Mouse (Mus musculus) cerebellum, adult (tissue): Measurements from ENCODE around the gene Paox.

ENCODE experiments used
- ATAC-seq: cut with Nextera tagmentation; 2 replicates; pipeline ENCODE4 v1.9.2; 2017; ENCODE audit warnings: mild to moderate bottlenecking, moderate library complexity, mixed read lengths; ENCODE audit not compliant: insufficient number of reproducible peaks, low FRiP score, low TSS enrichment

Paox gene

DNA sequence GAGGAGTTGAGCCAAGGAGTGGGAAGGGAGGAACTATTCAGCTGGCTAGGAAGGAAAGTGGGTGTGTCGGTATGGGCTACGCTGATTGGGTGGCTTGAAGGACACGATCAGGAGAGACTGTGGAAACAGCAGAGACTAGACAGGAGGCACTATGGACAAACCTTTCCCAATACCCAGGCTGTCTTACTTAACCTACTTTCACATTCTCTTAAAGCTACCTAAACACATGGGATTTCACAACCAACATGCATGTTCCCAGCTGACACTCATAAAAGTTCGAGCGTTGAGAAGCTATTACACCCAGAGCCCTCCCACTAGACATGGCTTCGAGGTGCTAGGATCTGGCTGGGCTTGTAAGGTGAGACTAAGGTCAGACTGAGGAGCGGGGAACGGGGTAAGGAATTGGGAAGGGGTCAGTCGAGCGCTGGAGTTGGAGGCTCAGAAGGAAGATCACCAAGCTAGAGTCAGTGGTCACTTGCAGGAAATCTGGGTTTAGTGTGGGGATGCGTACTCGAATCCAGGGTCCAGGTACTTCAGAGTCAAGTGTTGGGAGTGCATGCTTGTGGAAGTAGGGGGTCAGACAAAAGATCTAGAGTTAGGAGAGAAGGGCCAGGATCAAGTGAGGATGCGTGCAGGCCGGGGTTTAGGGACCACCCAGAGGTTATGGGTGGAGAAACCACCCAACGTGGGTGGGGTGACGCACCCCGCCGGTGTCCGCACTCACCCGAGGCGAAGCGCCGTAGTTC is at the start of gene Paox:
Gene Paox, plus strand, starts transcription at position 217 of the 746 bp plus-strand sequence.
- ATAC-seq, result peak; percentile 57

DNA sequence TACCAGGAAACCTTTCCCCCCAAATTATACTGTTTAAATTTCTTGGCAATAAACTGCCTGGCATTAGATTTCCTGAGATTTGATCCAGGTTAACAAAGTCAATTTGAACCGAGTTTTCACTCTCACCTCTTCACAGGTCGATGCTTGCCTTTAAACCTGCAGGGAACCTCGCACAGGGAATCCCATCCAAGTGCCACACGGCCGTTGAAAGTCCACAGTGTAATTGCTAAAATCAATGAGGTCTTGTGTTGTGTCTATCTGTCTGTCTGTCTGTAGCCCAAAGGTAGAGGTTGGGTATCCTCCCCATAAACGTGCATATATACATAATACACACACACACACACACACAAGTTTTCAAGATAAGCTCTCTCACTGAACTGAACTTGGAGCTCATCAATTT is 48.2 kb upstream of the Paox start:
- ATAC-seq, result no peak

DNA sequence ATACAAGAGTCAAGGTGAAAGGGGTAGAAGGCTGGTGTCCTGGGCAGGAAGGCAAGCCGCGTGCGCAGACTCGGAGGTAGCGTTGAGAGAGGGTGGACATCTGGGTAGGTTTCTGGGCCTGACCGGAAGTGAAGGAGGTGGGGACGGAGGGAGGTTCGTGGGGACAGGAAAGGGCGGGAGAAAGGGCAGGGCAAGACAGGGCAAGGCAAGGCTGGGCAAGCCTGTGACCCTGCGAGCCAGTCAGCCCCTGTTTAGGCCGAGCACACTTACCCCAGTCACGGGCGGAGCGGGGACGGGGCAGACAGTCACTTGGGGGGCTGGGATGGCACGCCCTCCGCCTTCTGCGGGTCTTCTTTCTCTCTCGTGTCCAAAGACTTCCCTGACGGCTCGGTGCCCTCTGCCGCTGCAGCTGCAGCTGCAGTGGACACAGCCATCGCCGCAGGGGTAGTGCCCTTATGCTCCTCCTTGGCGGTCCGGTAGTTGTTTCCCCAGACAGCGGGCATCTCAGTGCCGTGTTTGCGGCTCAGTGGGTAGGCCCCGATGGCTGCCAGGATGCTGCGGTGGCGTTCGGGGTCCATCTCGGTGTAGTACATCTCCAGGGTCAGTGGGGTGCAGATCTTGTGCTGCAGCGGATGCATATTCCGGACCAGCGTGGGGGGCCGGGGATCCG is 45.4 kb upstream of the Paox start:
- no peak for ATAC-seq

DNA sequence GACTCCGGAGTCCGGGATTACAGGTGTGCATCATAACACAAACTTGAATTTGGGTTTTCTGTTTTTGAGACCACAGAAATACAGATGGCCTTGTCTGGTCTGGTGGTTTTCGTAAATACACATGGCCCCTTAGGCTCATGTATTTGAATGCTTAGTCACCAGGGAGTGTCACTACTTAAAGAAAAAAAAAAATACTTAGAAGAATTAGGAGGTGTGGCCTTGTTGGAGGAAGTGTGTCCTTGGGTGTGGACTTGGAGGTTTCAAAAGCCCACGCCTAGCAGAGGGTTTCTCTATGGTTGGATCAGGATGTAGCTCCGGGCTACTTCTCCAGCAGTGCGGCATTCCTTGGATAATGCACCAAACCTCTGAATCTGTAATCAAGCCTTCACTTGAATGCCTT is 37.9 kb upstream of the Paox start:
- ATAC-seq, result no peak

DNA sequence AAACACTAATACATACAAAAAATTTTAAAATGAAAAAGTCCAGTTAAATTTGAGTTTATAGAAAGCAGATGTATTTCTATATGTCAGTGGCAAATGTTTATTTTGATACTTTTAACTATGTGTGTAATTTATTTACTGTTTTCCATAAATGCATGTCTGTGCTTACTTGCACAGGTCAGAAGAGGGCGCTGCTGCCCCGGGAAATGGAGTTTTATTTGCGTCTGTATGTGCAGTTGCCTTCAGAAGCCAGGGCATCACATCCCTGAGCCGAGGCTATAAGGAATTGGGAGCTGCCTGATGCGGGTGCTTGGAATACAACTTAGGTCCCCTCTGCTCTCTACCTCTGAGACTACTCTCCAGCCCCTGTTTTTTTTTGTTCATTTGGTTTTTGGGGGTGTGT is 36.9 kb upstream of the Paox start:
- no peak for ATAC-seq

DNA sequence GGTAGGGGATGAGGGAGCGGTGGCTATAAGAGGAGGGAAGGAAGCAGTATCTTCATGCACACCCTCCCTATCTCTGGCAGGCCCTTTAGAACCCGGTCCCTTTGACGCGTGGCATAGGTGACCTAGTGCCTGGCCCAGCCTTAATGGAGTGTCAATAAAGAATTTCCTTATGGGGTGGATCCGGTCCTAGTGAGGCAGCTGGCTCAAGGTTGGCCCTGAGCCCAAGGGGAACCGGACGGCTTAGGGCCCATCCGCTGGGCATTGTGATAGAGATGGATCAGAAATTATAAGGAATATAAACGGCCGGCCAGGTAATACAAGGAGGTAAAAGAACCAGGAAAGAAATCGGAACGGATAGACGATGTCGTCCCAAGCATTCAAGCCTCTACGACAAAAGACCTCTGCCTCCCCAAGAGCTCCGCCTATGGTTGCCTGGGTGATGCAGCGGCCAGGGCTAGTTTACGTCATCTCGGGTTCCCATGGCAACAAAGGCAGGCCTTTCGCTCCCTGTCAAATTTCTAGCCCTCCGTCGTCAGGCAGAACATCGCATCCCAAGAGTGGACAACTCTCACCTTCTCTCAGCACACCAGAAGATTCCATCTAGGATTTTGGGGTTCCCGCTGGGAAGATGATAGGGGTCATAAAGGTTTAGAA is 35.0 kb upstream of the Paox start:
- ATAC-seq, result peak; percentile 85

DNA sequence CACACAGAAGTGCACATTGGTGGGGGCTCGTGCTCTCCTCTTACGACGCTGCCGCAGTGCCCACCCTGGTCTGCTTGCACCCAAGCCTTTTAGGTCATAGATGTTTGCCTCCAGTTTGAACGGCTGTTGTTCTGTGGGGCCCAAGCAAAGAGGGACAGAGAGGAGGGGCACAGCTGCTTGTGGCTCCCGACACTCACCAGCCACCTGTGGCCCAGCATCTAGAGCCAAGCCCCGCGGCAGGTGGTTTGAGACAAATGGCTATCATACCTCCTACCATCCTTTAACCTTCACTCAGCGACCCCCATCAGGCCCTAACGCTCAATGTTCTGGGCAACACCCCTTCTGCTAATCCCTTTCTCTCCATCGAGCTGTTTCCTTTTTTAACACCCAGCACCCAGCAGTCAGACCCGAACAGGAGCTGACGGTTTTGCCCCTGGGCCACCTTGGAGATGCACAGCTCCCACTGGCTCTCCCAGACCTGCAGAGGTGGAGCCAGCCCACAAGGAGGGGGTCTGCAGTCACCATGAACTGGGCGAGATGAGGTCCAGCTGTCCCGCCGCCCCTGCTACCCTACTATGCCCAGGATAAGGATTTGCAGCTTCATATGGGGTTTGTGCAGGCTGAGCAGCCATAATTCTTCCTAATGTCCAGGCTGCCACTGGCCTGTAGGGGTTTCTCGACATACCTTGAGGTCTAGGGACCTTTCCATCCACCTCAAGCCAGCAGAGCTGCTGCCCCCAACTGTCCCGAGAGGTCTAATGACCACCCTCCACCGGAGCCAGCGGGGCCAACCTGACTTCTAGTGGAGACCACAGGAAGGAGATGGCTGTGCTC is 34.0 kb upstream of the Paox start:
- 0 out of 2 replicates have a peak, but pooled peaks have one; percentile 13 for ATAC-seq

DNA sequence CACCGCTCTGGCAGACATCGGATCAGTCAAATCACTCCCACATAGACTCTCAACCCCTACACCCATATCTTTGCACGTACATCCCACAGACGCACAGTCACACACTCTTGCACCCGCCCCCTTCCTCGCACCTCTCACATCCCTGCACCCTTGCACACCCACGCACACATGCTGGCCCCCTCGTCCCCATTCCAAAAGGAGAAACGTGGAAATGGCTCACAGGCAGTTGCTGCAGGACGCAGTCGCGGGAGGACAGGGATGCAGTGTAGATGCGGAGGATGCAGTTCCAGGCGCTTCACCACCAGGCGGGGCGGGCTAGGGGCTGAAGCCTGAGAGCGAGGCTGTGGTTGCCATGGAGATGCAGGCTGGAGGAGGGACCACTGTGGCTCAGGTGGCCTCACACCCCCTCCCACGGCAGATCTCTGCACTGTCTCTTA is 33.3 kb upstream of the Paox start, which contains the start of gene Caly:
Gene Caly, minus strand, starts transcription at position 307 of the 437 bp plus-strand sequence.
- peak; percentile 84 for ATAC-seq

DNA sequence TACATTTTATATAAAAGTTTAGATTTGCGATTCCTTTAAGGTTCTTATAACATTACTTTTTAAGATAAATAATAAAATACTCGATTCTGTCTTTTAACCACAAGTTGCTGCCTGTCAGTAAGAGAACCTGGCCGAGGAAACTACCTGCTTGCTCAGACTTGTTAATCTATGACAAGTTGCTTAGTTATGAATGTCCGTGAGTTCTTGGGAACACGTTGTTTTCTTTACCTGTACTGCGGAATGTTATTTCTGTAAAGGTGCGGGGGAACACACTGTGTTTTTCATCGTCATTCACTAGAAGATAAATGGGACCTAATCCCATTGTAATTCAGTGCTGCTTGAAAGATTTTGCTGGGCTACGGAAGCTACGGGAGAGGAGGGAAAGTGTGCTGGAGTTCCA is 25.0 kb upstream of the Paox start:
- no peak for ATAC-seq

DNA sequence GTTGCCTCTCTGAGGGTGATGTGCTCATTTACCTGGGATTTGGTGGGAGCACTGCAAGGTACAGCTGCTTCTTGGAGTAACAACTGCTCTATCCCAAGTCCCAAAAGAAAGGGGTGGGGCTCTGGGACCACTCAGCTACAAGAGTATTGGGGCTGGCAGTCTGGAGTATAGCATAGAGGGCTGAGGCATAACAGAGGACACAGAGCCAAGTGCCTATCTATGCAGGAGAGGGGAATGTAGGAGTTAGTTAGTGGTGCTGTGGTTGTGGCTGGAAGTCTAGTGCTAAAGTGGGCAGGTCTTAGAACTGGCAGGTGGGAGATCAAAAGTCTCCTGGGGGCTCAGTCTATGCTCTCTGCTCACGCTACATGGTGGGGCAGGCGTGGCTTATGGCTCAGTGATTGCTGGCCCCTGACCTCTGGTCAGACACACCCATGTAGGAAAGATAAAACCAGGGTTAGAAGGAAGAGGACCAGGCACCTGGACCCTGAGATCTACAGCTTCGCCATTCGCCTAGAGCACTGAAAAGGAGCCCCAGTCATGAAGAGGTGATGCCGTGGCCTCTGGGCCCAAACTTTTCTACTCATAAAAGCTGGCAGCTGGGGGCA is 22.6 kb upstream of the Paox start, which contains the start of gene Prap1:
Gene Prap1, plus strand, starts transcription at position 472 of the 605 bp plus-strand sequence.
- no peak for ATAC-seq

DNA sequence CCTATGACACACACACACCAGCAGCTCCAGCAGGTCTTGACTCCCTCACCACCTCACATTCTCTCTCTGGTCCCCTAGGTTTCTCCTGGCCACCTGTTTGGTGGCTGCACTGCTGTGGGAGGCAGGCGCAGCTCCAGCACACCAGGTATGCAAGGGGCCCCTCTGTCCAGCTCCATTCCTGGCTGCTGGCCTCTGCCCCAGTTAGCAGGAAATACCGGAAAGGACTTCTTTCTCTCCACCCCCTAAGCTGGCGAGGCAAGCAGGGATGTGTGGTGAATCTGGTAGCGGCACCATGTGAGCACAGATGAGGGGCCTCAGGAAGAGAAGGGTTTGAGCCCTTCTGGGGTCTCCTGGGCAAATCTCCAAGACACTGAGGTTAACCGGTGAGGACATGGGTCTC is 20.6 kb upstream of the Paox start:
- no peak for ATAC-seq

DNA sequence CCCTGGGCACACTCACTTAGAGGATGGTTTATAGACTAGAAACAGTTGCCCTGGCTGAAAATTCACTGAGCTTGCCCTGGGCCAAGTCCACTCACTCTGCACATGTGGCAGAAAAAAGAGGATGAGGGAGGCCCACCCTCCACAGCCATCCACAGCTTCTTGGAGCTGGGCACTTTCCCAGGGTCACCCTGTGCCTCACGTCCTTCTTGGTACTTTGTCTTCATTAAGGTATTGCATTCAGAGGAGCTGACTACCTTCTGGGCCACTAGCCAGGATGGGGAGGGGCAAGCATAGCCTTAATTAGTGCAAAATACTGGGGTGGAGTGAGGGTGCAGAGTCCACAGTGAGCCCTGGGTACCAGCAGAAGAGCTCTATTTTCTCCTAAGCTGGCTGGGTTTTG is 20.0 kb upstream of the Paox start:
- ATAC-seq, result no peak

DNA sequence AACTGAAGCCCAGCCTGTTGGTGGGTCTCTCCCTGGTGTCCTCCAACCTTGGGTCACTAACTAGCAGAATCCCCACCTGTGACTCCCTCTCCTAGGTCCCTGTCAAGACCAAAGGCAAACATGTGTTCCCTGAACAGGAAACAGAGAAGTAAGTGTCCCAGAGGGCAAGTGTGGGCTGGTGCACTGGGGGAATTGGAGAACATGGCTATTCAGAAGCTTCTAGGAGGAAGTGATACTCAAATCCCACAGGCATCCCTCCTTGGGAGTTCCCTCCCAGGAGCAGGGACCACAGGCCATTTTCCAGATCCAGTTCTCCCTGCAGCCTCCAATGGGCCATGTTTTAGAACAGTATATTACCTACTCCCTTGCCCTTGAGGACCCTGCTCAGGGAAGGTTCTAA is 19.5 kb upstream of the Paox start:
- no peak for ATAC-seq

DNA sequence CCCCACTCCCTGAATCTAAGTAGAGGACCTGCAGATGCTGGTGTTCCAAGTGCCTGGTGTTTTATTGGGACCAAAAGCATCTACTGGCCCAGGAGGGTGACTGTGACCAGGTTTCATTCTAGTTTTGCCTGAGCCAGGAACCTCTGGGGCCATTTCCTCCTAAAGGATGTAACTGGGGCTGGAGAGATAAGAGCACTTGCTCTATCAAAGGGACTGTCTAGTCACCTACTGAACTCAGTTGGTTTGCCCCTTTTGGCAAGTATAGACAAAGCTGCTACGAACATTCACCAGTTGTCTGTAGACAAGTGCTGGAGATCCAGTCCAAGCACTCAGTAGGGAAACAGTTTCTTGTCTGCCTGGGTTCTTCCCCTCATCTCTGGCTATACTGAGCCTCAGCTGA is 17.1 kb upstream of the Paox start:
- no peak for ATAC-seq

DNA sequence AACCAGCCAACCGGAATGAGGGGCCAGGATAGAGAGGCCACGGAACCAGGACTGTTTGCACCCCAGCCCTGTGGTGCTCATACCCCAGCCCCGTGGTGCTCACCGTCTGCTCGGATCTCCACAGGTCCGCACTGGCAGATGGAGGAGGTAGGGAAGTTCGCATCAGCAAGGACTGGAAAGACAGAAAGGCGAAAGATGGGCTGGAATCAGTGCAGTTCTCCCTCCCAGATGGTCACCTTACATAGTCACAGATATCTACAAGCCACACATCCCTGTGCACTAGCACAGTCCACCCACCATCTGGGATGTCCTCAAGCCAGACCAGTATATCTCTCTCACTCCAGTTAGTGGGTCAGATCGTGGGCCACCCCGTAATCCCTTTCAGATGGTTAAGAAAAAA is 14.1 kb upstream of the Paox start:
- peak; percentile 46; the same call in 1 of the 2 replicates for ATAC-seq

DNA sequence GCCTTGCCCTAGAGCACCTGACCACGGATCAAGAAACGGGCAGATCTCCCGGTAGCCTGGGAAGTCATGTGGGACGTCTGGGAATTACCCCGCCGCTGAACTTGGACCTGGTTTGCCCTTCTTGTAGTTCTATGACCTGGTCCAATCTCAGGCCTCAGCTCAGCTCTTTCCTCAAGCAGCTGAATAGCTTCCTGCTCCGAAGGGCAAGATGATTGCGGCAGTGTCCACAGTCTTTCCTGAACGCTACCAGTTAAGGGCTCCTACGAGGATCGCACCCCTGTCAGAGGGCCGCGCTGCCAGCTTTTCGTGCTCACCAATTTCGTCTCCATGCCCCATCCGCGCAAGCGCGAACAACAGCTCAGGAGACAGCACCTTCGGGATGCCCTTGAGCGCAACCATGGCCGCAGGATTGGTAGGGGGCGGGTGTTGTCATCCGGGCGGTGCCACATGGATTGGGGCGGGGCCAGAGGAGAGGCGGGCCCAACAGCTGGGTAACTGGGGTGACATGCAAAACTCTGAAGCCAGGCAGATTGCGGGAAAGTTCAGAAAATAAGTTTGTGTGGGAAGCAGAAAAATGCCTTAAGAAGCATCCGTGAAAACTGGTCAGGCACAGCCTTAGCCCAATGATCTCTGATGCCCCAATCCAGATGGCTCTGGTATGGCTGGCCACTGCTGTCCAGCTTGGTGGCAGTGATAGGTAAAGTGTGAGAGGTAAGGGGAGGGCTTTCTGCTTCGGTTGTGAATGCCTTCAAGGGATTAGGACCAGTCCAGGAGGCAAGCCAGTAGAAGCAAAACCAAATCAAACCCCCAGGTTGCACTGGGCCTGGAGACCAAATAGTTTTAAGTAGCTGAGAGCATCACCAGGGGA is 13.4 kb upstream of the Paox start, which contains the start of gene Fuom:
Gene Fuom, minus strand, starts transcription at position 449 of the 868 bp plus-strand sequence.
- ATAC-seq, result peak; percentile 87

DNA sequence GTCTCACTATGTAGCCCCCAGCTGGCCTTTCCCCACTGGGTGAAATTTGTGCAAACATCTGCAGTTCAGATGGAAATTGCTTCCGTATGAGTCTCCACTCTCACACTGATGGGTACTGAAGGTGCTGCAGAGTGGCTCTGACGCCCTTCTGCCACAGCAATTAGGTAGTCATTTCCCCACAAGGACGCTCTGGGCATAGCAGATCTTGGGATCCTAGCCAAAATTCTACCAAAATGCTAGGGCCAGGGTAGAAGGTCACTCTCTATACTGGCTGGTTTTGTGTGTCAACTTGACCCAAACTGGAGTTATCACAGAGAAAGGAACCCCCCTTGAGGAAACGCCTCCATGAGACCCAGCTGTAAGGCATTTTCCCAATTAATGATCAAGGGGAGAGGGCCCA is 11.6 kb upstream of the Paox start:
- no peak for ATAC-seq

DNA sequence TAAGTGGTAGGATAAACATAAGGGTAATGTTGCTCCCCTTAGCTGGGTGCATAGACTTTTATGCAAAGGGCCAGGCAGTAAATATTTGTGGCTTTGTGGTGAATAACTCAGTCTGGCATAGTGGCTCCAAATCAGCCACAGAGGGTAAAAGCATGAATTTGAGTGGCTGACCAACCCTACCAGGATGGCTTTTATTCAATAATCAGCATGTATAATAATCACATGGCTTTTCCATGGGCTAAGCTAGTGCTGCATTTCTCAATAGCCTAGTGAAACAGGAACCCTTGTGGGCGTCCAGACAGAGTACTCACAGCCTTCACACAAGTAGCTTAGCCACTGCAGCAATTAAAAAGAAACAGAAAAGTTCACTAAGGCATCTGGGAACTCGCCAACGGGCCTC is 3.7 kb upstream of the Paox start:
- ATAC-seq, result no peak
